Mouse (Mus musculus): ENCODE measurements at regions not wholly inside any gene's neighbourhood (a gene's known extent, or its start where the extent isn't known, plus 50 kb on each side); places are given as distances from the start of the nearest gene placed in this dataset.
"Not testable (repeated sequence)": the region's sequence is repeated elsewhere in the genome, so short reads cannot be mapped to it uniquely, and the experiment has no call there.

DNA sequence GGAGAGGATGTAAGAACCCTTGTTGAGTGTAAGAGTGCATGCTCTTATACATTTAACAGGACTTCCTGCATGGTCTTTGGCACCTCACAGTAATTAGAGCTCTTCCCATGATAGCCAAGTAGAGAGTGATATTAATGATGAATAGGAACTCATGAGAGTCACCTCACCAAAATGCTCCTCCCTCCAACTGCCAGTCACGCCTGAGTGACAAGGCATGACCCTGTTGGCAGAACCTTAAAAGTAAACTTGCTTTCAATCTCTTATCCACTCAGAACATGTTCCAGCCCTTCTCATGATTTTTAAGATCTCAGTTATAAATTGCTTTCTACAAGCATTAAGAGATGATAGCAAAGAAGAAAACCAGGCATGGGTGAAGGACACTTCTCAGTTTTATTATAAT is 291.8 kb downstream of the Tox3 start:
- no peak for DNase-seq (ENCODE audit: low spot score in 2 of 2)

DNA sequence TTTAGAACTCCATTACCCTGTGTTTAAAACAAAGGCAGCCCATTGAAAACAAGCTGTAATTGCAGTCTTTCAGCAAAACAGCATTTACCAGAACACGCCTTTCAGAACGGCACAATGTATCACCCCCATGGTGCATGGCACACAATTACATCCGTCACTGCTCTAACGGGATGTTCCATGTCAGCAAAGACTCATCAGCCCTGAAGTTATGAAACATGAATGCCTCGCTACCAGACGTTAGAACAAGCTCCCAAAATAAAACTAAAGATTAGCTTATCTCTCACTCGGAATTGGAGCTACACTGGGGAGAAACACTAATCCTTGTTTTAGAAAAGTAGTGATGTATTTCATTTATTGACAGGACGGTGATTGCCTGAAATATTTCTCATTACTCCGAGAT is 301.4 kb downstream of the Tox3 start:
- no peak for DNase-seq (ENCODE audit: low spot score in 2 of 2)

DNA sequence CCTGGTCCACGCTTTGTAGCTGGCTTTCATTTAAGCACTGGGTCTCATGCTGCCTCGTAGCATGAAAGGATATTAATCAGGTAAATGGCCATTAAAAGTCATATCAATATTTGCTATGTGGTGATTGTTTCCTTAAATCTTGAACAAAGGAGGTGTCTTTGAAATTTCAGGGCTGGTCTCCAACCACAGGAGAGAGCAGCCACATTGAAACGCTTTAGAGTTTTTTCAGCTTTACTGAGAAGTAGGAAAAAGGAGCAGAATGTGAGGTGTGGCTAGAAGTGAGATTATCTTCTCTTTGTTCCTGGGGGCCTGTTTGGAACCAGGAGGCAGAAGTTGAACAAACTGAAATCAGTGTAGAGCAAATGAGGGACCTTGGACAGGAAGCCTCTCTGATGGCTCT is 311.7 kb downstream of the Tox3 start:
- DNase-seq (ENCODE audit: low spot score in 2 of 2), result no peak

DNA sequence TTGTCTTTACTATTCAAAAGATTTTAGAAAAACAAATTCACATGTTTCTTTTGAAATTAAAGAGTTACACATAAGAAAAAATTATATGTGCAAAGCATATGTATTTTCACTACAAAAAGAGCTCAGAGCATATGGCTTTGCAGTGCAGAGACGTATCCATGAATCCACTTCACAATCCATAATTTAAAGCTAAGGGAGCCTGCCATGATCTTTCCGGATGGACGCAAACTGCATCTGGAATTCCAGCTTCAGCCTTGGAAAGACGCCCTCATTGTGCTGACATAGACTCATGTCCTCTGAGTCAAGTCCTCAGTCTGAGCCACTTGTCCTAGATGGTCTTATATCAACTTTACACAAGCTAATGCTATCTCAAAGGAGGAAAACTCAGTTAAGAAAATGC is 315.6 kb downstream of the Tox3 start:
- no peak for DNase-seq (ENCODE audit: low spot score in 2 of 2)

DNA sequence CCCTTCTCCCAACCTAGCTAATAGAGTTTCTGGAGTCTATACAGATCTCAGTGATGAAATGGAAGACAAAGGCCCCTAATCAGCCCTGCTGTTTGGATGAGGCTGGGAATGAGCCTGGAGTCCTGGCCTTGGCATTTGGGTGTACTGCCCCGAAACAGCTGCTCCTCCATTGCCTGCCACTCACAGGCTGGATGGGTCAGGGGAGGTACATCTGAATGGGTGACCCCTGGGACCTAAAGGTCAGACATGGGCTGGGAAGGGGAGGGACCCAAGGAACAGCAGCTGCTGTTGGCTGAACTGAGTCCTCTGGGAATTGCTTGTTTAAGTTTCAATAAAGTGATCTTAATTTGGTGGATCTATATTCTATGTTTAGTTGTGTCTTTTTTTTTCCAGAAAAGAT is 316.9 kb downstream of the Tox3 start:
- DNase-seq (ENCODE audit: low spot score in 2 of 2), result no peak

DNA sequence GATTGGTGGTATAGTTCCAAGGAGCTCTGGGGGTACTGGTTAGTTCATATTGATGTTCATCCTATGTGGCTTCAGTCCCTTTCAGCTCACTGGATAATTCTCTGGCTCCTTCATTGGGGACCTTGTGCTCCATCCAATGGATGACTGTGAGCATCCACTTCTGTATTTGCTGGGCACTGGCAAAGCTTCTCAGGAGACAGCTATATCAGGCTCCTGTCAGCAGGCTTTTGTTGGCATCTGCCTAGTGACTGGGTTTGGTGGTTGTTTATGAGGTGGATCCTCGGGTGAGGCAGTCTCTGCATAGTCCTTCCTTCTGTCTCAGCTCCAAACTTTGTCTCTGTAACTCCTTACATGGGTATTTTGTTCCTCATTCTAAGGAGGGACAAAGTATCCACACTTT is 330.2 kb downstream of the Tox3 start:
- DNase-seq (ENCODE audit: low spot score in 2 of 2), result not testable (repeated sequence)

DNA sequence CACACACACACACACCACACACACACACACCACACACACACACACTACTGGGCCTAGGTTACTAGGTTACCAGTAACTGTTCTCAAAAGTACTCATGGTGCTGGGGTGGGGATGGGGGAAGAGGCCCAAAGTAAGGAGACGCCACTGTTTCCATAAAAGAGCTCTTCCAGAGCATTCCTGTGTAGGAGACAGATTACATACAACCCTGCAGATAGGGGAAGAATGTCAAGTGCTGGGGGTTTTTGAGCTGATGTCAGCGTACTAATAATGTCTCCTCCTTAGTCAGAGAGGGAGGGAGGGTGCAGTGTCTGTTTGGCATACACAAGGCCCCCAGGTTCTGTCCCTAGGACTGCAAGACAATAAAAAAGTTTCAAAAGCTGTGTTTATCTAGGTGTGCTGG is 334.4 kb downstream of the Tox3 start:
- DNase-seq (ENCODE audit: low spot score in 2 of 2), result no peak

DNA sequence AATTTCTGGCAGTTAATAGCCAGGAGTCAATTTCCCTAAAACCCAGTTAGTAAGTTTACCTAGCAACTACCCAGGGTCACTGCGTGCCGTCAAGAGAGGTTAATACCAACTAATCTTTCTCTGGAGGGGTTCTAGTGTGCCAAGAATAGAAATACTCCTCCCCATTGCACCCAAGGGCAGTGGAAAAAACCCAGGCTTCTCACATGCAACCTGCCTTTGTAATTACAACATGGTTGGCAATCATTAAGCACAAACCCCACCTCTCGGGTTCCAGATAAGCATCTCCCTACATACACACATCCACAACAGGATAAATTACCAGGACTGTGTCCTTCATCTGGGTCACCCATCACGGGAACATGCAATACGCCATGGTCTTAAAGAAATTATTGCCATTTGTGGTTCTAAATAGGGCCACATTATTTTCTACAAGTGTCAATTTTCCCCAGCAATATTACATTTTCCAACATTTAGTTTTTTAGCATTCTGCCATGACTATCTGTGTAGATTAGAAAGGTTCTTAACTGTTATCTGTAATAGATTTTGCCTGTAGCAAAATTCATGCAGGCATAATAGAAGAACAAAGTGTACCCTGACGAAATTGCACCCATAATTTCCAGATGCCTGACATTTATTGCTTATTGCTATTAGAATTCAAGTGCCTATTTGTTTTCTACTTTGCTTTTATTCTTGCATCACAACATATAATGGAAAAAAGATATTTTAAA is 336.3 kb downstream of the Tox3 start:
- no peak for DNase-seq (ENCODE audit: low spot score in 2 of 2)

DNA sequence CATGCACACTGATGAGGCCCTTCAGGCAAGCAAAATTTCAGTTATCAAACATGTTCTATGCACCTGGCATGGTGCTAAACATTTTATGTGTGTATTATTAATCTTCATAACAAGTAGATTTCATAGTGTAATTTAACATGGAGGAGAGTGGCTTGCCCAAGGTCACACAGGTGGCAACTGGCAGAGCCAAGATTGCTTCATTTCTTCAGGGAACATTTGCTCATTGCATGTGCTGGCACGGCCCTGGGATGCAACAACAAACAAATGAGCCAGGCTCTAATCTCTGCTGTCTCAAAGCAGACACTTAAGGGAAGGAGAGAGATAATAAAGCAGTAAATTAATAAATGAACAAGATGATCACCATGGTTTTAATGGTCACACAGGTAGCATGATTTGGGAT is 338.7 kb downstream of the Tox3 start:
- no peak for DNase-seq (ENCODE audit: low spot score in 2 of 2)

DNA sequence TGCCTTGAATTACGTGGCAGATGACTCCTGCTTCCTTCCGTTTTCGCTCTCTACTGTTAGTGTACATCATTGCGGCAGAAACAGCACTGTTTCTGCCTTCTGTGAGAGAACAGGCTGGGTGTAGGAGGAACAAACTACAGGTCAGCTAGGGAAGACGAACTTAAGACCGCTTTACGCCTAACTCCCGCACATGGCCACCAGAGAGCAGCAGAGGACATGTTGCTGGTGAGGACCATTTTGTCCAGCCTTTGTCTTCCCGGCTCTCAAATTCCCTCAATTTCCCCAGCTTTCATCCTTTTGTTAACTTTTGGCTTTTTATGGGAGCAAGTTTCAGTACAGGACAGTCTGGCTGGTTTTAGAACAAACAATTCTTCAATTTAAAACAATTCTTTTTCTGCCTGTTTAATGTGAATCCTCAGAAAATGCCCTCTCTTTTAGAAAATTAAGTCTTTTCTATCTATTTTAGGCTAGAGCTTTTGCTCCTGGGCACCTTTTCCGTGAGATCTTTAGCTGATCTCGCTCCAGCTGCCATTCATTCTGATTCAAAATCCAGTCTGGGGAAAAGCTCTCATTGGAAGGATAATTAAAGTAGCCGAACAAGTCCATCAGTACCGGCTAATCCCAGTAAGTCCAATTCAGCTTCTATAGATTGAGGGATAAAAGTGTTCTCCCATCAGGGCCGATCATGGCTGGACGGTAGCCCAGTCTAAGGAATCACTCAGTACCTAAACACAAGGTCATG is 347.1 kb downstream of the Tox3 start:
- DNase-seq (ENCODE audit: low spot score in 2 of 2), result peak; percentile 26 to 77

DNA sequence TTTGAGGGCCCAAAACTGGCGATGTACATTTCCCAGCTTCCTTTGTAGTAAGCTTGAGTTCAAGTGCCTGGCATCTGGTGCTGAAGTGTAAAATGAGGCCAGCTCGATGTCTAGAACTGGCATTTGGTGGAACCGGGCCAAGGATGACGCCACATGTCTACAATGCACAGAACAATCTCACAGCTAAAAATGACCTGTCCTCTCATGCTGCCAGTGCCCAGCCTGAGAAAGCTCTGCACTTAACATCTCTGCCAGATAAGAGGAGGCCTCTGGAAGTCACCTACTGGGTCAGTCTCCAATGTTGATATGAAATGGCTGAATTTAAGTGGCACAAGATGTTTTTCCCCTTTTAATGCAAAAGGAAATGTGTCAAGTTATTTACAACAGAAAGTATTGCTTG is 354.4 kb downstream of the Tox3 start:
- no peak for DNase-seq (ENCODE audit: low spot score in 2 of 2)

DNA sequence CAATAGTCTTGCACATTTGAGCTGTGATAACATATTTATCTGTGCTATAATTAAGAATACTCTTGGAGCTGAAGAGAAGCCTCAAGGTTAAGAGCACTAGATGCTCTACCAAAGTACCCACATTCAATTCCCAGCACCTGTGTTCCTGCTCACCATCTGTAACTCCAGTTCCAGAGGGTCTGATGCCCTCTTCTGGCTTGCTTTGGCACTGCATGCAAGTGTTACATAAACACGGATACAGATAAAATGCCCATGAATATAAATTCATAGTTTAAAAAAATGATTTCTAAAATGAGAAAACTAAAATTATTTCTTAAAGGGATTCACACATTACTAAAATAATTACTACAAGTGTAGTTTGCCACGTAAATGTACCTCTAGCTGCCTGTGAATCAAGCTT is 364.3 kb downstream of the Tox3 start:
- no peak for DNase-seq (ENCODE audit: low spot score in 2 of 2)

DNA sequence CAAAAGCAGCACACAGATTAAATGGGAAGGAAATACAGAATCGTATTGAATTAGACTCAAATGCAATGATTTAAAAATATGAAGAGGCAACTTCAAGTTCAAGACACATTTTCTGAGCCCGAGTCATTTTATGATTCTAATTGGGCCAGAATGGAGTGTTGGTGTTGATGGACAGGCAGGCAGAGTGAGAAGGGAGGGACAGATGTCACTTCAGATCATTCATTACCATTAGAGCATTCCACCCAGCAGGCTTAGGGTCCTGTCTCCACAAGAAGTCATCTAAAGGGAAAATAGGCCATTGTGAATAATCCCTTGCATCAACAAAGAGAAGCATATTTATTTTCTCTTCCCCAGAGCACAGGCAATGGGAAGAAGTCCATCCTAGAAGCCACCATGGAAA is 365.6 kb downstream of the Tox3 start:
- no peak for DNase-seq (ENCODE audit: low spot score in 2 of 2)

DNA sequence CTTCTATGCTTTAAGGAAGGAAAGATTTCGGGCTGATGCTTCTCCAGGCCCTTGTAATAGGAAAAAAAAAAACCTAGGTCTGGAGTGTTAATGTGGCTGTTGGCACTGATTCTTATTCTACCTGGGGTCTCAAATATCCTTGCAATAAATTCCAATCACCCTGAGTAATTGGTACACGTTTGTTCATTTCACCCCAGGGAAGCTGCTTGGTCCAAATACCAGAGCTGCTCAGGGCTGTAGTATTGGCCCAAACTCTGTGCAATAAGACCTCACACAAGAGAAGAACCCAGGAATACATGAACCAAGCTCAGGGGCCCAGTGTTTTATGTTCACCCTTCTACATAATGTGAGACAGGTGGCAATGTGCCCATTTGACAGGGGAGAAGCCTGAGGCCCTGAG is 366.8 kb downstream of the Tox3 start:
- no peak for DNase-seq (ENCODE audit: low spot score in 2 of 2)

DNA sequence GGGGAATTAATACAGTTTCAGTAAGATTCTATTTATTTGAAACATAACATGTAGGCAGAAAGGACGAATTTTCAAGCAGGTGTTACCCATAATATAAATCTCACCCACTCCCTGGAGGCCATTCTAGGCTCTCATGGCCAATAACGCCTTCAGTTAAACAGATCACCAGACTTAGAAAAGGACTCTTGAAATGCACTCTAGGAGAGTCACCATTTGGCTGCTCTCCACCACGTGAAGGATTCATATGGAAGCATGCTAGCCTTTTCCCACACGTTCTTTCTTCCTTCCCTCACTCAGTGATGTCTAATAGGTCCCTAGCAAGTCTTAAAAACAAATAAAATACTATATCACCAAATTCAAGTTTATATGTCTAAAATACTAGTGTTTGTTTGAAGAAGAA is 367.7 kb downstream of the Tox3 start:
- no peak for DNase-seq (ENCODE audit: low spot score in 2 of 2)

DNA sequence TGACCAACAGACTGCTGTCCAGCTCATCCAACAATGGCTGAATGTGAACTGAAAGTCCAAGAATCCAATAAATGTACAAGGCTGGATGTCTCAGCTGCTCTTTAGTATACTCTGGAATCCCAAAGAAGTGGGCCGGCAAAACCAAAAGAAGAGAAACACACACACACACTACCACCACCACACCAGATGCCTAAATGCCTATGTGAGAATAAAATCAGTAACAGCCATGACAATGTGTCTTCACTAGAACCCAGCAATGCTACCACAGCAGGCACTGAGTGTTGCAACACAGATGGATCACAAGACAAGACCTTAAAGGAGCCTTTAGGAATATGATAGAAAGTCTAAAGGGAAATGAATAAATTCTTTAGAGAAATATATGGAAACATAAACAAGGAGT is 385.3 kb downstream of the Tox3 start:
- DNase-seq (ENCODE audit: low spot score in 2 of 2), result no peak

DNA sequence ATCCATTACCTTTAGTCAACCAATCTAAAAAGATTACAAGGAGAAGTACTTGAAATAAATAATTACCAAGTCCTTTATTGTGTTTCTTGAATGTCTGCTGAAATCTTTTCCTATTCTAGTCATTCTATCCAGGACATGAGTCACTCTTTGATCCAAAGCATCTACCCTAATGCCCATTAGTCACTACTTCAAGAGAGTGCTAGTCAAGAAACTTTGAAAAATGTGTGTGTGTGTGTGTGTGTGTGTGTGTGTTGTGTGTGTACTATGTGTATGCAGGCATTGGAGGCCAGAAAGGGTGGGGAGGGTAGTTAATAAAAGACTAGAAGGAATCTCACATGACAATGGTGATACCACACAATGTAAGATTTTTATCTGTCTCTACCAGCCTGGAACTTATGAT is 390.7 kb downstream of the Tox3 start:
- DNase-seq (ENCODE audit: low spot score in 2 of 2), result no peak

DNA sequence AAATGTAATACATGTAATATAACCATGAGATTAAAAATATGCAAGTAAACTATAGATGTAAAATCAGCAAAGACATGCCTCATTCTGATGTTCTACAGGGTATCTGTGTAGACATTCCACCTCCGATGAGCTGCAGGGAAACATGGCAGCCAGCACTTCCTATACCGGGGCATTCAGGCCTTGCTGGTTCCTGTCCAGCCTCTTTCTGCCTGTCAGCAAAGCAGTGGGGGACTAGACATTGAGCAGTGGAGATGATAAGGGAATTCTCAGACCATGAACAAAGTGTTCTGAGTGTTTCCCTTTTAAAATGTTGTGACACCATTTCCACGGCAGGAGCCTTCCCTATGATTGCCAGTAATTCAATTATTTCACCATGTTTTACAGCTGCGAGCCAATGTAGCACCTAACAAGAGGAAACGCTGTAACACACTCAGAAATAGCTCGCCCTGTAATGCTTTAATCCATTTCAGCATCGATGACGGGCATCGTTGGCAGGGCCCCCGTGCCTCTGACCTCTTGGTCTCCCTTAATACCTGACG is 391.6 kb downstream of the Tox3 start:
- DNase-seq (ENCODE audit: low spot score in 2 of 2), result no peak

DNA sequence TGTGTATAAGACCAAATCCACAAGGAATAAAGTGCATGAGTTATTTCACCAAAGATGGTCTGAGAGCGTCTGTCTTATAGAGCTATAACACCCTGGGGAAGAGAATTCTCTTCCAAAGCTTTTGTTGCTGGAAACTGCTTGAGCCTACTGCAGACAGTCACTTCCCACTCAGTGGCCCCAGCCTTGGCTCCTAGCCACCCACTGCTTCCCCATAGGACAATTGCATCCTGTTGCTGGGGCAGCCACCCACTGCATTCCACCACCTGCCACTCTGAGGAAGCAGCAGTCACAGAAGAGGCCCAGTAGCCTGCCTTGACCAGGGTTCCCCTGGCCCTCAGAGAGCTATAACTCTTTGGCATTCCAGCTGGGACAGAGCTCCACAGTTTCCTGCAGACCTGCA is 409.3 kb downstream of the Tox3 start:
- DNase-seq (ENCODE audit: low spot score in 2 of 2), result no peak

DNA sequence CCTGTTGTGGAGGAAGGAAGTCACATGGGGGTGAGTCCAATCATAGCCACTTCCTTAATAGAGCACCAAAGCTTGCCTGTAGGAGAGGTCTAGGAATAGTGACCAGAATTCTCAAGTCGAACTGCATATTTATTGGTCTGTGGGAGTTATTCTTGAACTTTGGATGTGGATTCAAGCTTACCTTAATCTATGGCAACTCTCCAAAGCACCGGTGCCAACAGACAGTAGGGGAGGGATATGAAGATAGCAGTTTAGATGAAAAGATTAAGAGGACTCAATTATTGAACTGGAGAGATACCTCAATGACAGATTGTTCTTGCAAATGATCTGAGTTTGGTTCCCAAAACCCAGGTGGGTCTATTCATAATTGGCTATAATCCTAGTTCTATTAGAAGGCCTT is 413.6 kb downstream of the Tox3 start:
- DNase-seq (ENCODE audit: low spot score in 2 of 2), result no peak

DNA sequence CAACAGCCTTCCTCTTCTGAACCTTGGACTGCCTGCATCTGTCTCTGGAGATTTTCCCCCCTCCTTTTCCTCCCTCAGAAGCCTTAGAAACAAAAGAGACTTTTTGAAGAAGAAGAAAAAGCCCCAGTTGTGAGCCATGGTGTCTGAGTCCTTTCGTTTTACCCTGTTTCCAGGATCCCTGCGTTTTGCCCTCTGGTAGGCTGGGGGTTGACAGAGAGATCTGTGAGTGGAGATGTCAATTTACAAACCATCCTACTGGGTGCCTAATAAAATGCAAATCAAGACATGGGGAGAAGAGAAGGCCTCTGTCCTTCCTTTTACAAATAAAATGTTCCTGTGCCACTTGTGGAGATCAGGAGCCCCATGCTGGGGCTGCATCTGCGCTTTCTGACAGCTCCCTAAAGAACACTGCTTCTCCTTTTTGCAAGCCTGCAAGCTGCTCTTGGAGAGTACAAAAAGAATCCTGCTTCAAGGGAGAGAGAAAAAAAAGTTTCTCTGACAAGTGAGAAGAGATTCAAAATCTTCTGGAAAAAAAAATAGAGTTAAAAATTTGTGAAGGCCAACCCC is 421.4 kb downstream of the Tox3 start:
- no peak for DNase-seq (ENCODE audit: low spot score in 2 of 2)

DNA sequence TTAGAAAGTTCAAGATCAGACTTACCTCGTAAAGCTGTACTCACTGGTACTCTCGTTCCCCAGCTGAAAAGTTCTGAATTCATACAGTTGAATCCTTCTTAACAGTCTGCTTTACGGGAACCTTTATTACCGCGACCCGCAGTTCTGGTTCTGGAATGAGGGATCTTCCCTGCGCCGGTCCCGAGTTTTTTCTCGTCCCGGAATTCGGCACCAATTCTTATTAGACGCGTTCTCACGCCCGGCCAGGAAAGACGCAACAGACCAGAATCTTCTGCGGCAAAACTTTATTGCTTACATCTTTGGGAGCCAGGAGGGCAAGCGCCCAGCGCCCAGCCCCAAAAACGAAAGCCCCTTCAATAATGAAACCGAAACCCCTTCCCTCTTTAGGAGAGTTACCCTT is 423.4 kb downstream of the Tox3 start:
- peak; percentile 20 to 70 for DNase-seq (ENCODE audit: low spot score in 2 of 2)

DNA sequence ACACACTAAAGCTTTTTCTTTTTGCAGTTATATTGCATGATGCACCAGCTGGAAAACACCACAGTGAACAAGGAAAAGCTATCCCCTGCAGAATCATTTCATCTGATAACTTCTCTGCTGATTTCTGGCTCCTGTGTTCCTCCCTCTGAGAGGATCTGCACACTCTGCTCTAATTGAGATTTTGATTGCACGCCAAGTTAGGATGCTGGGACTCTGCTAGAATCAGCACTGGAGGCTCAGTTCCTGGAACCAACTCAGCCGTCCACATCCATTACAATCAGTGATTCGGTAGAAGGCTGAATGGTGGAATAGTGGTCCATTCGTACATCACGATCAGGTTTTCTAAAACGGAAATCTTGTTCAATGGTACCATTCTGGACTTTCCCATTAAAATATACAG is 434.1 kb downstream of the Tox3 start:
- DNase-seq (ENCODE audit: low spot score in 2 of 2), result no peak
